In genomic region chr7:45135993-45136567, GRCm38 (mm10) we compare ENCODE assay signal across 8 mouse cellular contexts. TPM values are rescaled to one million over a fixed set of nuclear protein-coding genes. Genes with fewer than 3 reads are reported as not detected.
DNase-seq lines count a peak whose midpoint lies in the region; ATAC-seq and TF ChIP-seq lines count a peak whose summit lies in the region.

Gm45713 (minus strand) TSS chr7:45136231.
Flt3l (minus strand) TSS chr7:45136432.

- peak within 1 kb of the TSS; percentile 65 for H3K9ac ChIP-seq in heart, embryonic 15.5 days
- peak within 1 kb of the TSS; percentile 70 for H3K9ac ChIP-seq in liver, embryonic 14.5 days (replicated peaks)
- H3K9ac ChIP-seq in stomach, embryonic 15.5 days, result peak within 1 kb of the TSS; percentile 40; the same call in 1 of the 2 replicates

- peak within 1 kb of the TSS; percentile 55 for H3K4me3 ChIP-seq in forebrain, embryonic 10.5 days
- H3K4me3 ChIP-seq in heart, embryonic 15.5 days, result peak within 1 kb of the TSS; percentile 59
- peak within 1 kb of the TSS; percentile 74 to 79 for H3K4me3 ChIP-seq in liver, embryonic 14.5 days (ENCODE audit: insufficient read depth in 1 of 2, low read depth in 2 of 2, low read length in 2 of 2)
- peak within 1 kb of the TSS; percentile 68 for H3K4me3 ChIP-seq in stomach, embryonic 15.5 days (replicated peaks)

- 5% methylated on average over 29 of the region's 29 CpGs for WGBS in forebrain, embryonic 10.5 days
- WGBS in heart, embryonic 15.5 days, result 2% methylated on average over 29 of the region's 29 CpGs
- WGBS in liver, embryonic 14.5 days (ENCODE audit: insufficient replicate concordance), result under 1% methylated on average over 29 of the region's 29 CpGs
- WGBS in stomach, embryonic 15.5 days, result 2% methylated on average over 29 of the region's 29 CpGs

- peaks cover 44% of the 10 kb centered on the region for H3K27me3 ChIP-seq in forebrain, embryonic 10.5 days (ENCODE audit: poor library complexity, severe bottlenecking)
- H3K27me3 ChIP-seq in heart, embryonic 15.5 days, result no peaks in the 10 kb centered on the region
- no peaks in the 10 kb centered on the region for H3K27me3 ChIP-seq in liver, embryonic 14.5 days (ENCODE audit: control insufficient read depth, insufficient read depth, low read length)
- H3K27me3 ChIP-seq in stomach, embryonic 15.5 days (replicated peaks), result no peaks in the 10 kb centered on the region

- peaks cover 28% of the 10 kb centered on the region for H3K4me1 ChIP-seq in forebrain, embryonic 10.5 days
- peaks cover 20% of the 10 kb centered on the region for H3K4me1 ChIP-seq in heart, embryonic 15.5 days (replicated peaks)
- H3K4me1 ChIP-seq in liver, embryonic 14.5 days (replicated peaks; ENCODE audit: control insufficient read depth in 2 of 2, insufficient read depth in 2 of 2, low read length in 1 of 2), result peaks cover 20 to 42% of the 10 kb centered on the region in 2 experiments
- H3K4me1 ChIP-seq in stomach, embryonic 15.5 days, result peaks cover 6% of the 10 kb centered on the region

- ATAC-seq in CD4-positive, CD25-positive, alpha-beta regulatory T cell, adult 4 months, result peak; percentile 84
- ATAC-seq in heart, embryonic 15.5 days (replicated peaks; ENCODE audit: insufficient number of reproducible peaks, insufficient read depth, low FRiP score, low read depth), result peak; percentile 77
- ATAC-seq in liver, embryonic 14.5 days (ENCODE audit: insufficient read depth), result peak; percentile 70
- peak; percentile 80 for ATAC-seq in stomach, embryonic 15.5 days (ENCODE audit: insufficient read depth, low FRiP score, low read depth)

- peak within 1 kb of the TSS; percentile 68 for H3K27ac ChIP-seq in forebrain, embryonic 10.5 days
- peak within 1 kb of the TSS; percentile 29; the same call in 1 of the 2 replicates for H3K27ac ChIP-seq in heart, embryonic 15.5 days
- peak within 1 kb of the TSS; percentile 51 for H3K27ac ChIP-seq in liver, embryonic 14.5 days
- H3K27ac ChIP-seq in stomach, embryonic 15.5 days, result 0 out of 2 replicates have a peak within 1 kb of the TSS, but pooled peaks have one; percentile 45

- TF ChIP-seq CTCF in liver, embryonic 14.5 days (IDR thresholded peaks at IDR 0.05; ENCODE audit: low read depth), result peak; percentile 100

- peak within 1 kb of the TSS; percentile 78 for H3K4me2 ChIP-seq in heart, embryonic 15.5 days
- H3K4me2 ChIP-seq in liver, embryonic 14.5 days (ENCODE audit: low read depth), result peak within 1 kb of the TSS; percentile 67
- peak within 1 kb of the TSS; percentile 67 for H3K4me2 ChIP-seq in stomach, embryonic 15.5 days

- no peak for TF ChIP-seq EP300 in liver, embryonic 14.5 days (IDR thresholded peaks at IDR 0.05; ENCODE audit: low read depth)

- peak; percentile 84 for DNase-seq in c-Kit-positive CD71-negative TER-119-negative erythroid progenitor cells, embryonic 14.5 days (ENCODE audit: low read depth)
- peak; percentile 79 for DNase-seq in forebrain, embryonic 10.5 days (ENCODE audit: extremely low spot score, low spot score)
- peak; percentile 93 to 95 for DNase-seq in kidney, postnatal 25 days
- DNase-seq in liver, embryonic 14.5 days (ENCODE audit: low read depth in 3 of 3, low spot score in 3 of 3), result peak; percentile 78 to 84 (median 79)
- peak; percentile 87 for DNase-seq in neural tube, embryonic 10.5 days (ENCODE audit: extremely low spot score, low spot score)

- no peaks in the 10 kb centered on the region for H3K36me3 ChIP-seq in forebrain, embryonic 10.5 days (replicated peaks)
- H3K36me3 ChIP-seq in heart, embryonic 15.5 days, result no peaks in the 10 kb centered on the region
- no peaks in the 10 kb centered on the region for H3K36me3 ChIP-seq in liver, embryonic 14.5 days (replicated peaks; ENCODE audit: control insufficient read depth, insufficient read depth, low read depth)
- H3K36me3 ChIP-seq in stomach, embryonic 15.5 days, result no peaks in the 10 kb centered on the region

- H3K9me3 ChIP-seq in forebrain, embryonic 10.5 days, result no peaks in the 10 kb centered on the region
- H3K9me3 ChIP-seq in heart, embryonic 15.5 days (replicated peaks), result no peaks in the 10 kb centered on the region
- no peaks in the 10 kb centered on the region for H3K9me3 ChIP-seq in liver, embryonic 14.5 days (ENCODE audit: control insufficient read depth, low read length)
- H3K9me3 ChIP-seq in stomach, embryonic 15.5 days, result no peaks in the 10 kb centered on the region

RNA-seq across cellular contexts. Expression of gene Gm45713, which starts in this region (rescaled TPM):
- not detected for polyA plus RNA-seq in CD4-positive, CD25-positive, alpha-beta regulatory T cell, adult 4 months (2017; shearing (Covaris generic))
- 0.11 and 0.27 TPM in 2 replicates for polyA plus RNA-seq in forebrain, embryonic 10.5 days (2016; fragmentation: Nextera tagmentation; extraction: Ambion mirVana)
- 0.22 TPM in 1 of 2 replicates, not detected in the other for polyA plus RNA-seq in heart, embryonic 15.5 days (2015; fragmentation: Nextera tagmentation; extraction: Ambion mirVana)
- polyA plus RNA-seq in liver, embryonic 14.5 days (2012; rRNA removed), result 0.03 TPM in 1 of 2 replicates, not detected in the other
- 0.15 and 0.63 TPM in 2 replicates for polyA plus RNA-seq in liver, embryonic 14.5 days (2014; fragmentation: Nextera tagmentation; extraction: Ambion mirVana)
- 0.42 TPM in 1 of 2 replicates, not detected in the other for polyA plus RNA-seq in stomach, embryonic 15.5 days (2015; fragmentation: Nextera tagmentation; extraction: Ambion mirVana)

RNA-seq across cellular contexts. Expression of gene Flt3l, which starts in this region (rescaled TPM):
- 10 to 100 TPM; 89.0 to 91.7 TPM for polyA plus RNA-seq in CD4-positive, CD25-positive, alpha-beta regulatory T cell, adult 4 months (2017; shearing (Covaris generic))
- polyA plus RNA-seq in forebrain, embryonic 10.5 days (2016; fragmentation: Nextera tagmentation; extraction: Ambion mirVana), result 1.1 and 1.4 TPM in 2 replicates
- 1.5 and 2.2 TPM in 2 replicates for polyA plus RNA-seq in heart, embryonic 15.5 days (2015; fragmentation: Nextera tagmentation; extraction: Ambion mirVana)
- polyA plus RNA-seq in liver, embryonic 14.5 days (2012; rRNA removed), result 12.1 and 13.4 TPM in 2 replicates
- polyA plus RNA-seq in liver, embryonic 14.5 days (2014; fragmentation: Nextera tagmentation; extraction: Ambion mirVana), result 3.9 and 5.5 TPM in 2 replicates
- 2.2 and 2.5 TPM in 2 replicates for polyA plus RNA-seq in stomach, embryonic 15.5 days (2015; fragmentation: Nextera tagmentation; extraction: Ambion mirVana)

Comparison
In these comparisons a context has a peak if more than half of its experiments do, and no peak if none do; other contexts are left out.
1. Peak in every context shown above with its lines: DNase-seq, ATAC-seq, H3K4me3 ChIP-seq and H3K27ac ChIP-seq.
2. RNA of gene Flt3l (polyA plus RNA-seq): 89.0 to 91.7 TPM in CD4-positive, CD25-positive, alpha-beta regulatory T cell, adult 4 months; 3.9 to 13.4 TPM in liver, embryonic 14.5 days, 2.2 to 2.5 TPM in stomach, embryonic 15.5 days, 1.5 to 2.2 TPM in heart, embryonic 15.5 days and 1.1 to 1.4 TPM in forebrain, embryonic 10.5 days; every median in the first group is over 4 times any median in the second.